Mouse (Mus musculus) urinary bladder, postnatal 4 days (tissue): Measurements from ENCODE around the gene Mlx.
"Not testable (repeated sequence)": the region's sequence is repeated elsewhere in the genome, so short reads cannot be mapped to it uniquely, and the experiment has no call there.

Experiments
- DNase-seq, 2 experiments: peaks; one replicate each; pipeline ENCODE4 v3.0.0; 2021 to 2022; ENCODE audit warnings: low spot score in 2 of 2

The Mlx gene

GRCm38 (mm10) chr11:101098231-101098630 is 11.2 kb downstream of the Mlx start:
- no peak for DNase-seq

GRCm38 (mm10) chr11:101103011-101103410 is 15.9 kb downstream of the Mlx start:
- DNase-seq = no peak

DNA sequence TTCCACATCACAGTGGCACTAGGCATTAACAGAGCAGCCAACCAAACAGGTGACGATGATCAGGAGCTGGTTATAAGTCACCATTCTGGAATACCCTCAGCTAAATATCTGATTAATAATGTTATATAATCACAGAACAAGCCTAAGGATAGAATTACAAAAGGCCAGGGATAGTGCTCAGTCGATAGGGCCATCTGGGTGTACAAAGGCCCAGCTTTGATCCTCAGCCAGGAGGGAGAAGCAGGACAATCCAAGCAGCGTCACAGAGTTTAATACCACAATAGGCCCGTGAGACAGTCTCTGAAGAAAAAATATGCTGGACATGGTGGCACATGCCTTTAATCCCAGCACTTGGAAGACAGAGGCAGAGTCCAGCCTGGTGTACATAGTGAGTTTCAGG is 22.3 kb downstream of the Mlx start:
- DNase-seq = no peak

GRCm38 (mm10) chr11:101110708-101111107 is 23.6 kb downstream of the Mlx start:
- no peak for DNase-seq

DNA sequence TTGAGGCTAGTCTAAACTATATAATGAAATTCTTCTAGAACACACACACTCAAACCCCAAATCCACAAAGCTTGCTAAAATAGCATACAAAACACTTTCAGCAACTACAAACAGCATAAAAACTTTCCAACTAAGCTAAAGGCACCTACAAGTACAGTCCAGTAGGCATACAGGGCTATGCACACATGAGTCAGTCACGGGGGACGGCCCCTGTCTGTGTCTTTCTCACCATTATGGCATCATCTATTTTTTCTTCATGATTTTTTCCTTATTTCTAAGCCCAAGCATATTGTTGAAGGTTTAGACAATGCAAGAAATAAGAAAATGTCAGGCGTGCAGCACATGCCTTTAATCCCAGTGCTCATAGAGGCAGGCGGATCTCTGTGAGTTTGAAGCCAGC is 24.1 kb downstream of the Mlx start:
- no peak for DNase-seq

GRCm38 (mm10) chr11:101112186-101112585 is 25.1 kb downstream of the Mlx start:
- no peak for DNase-seq

DNA sequence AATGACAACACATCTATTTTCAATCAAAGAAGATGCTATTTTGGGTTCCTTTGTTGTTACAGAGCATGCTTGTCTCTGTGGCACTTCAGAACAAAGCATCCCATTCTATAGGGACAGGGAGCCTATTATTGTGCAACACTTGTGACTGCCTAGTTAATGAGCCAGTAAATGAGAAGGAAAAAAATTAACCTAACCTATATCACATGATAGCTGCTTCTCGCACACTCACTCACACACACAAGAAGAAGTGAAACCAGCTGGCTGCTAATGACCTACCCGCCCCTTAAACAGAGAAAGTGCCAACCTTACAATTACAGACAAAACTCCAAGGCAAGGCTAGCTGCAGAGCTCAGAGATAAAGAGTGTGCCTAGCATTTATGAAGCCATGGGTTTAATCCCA is 28.5 kb downstream of the Mlx start:
- DNase-seq = no peak

GRCm38 (mm10) chr11:101118105-101118504 is 31.0 kb downstream of the Mlx start:
- no peak for DNase-seq

DNA sequence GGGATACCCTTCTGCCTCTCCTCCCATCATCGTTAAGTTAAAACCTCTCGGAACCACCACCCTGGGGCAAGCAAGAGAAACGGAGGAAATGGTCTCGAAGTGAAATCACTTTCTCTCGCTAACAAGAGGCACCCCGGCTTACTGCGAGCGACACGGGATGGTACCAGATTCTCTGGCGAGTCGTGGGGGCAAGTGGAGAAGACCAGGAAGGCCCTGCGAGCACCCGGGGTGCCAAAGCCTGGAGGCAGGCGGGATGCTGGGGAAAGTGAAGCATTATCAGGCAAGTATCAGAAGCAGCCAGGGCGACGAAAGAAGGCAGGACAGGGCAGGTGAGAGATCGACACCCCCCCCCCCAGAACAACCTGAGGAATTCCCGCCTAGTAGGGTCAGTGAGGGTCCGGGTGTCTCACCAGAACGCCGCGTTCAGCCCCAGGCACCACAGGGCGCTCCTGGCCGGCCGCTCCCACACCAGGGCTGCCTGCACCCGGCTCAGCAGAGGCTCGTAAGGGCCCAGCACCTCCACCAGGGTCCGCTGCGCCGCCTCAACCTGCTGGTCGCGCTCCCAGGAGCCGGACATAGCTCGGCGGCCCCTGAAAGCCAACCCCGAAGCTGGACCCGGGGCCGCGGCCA is 32.2 kb downstream of the Mlx start:
- no peak for DNase-seq

GRCm38 (mm10) chr11:101119761-101120544 is 32.9 kb downstream of the Mlx start, which contains the start of the genes Retreg3 and Tubg1:
Gene Retreg3 (minus strand): TSS chr11:101119893.
Gene Tubg1 (plus strand): TSS chr11:101119938.
- DNase-seq = peak; percentile 98 to 99

GRCm38 (mm10) chr11:101120545-101121188 is 33.6 kb downstream of the Mlx start:
- DNase-seq = no peak

DNA sequence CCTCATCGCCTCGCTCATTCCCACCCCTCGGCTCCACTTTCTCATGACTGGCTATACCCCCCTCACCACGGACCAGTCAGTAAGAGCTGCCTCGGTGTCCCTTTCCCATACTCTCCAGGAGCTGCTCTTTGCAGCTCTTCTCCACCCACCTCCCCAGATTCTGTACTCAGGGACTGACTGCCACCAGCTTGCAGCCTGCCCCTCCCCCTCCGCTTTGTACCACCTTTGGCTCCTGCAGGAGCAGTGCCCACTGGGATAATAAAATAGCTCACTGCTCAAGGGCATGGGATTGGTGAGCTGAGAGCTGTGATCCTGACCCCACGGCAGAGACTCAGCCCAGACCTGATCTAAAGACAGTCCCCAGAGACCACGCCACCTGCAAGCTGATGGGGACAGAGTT is 37.4 kb downstream of the Mlx start:
- DNase-seq = not testable (repeated sequence)

- not testable (repeated sequence) for DNase-seq
Observed at GRCm38 (mm10) chr11:101125008-101125407, 37.9 kb downstream of the Mlx start.

DNA sequence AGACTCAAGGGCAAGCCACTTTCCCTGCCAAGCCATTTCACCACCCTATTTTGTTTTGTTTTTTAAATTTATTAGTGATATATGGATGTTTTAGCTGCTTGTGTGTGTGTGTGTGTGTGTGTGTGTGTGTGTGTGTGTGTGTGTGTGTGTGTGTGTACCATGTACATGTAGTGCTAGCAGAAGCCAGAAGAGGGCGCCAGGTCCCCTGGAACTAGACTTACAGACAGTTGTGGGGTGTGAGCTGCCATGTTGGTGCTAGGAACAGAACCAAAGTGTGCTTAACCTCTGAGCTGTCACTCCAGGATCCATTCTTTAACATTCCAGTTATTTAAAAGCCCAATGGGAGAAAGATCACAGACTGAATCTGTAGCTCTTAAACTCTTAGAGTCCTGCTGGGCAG is 40.0 kb downstream of the Mlx start:
- DNase-seq = no peak

- DNase-seq = no peak
Observed at GRCm38 (mm10) chr11:101128996-101129577, 42.0 kb downstream of the Mlx start.

DNA sequence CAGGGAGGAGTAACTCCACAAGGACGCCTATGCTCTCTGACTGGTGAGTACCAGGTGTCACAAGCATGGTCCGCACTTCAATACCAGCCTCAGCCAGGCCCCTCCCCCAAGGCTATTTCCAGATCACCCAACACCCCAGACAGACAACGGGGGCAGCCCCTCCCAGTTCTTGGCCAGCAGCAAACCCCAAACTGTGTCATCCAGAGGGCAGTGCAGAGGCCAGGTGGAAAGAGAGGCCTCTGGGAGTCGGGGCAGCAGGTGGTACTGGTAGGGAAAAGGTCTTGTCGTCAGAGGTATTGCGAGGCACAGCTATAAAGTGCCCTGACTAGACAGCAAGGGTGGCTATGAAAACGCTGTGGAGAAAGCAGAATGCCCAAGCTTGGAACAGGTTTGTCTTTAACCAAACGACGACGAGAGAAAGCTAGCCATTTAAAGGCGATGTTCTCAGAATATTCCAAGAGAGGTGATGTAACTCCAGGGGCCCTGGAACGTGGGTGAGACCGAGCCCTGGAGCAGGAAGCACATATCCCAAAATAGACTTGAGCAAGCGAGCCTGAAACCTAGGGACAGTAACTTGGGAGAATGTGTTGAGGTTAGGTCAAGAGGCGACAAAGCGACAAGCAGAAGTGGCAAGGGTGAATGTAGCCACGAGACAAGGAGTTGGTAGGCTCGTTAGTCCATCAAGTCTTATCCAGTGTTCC is 43.1 kb downstream of the Mlx start:
- DNase-seq = no peak

DNA sequence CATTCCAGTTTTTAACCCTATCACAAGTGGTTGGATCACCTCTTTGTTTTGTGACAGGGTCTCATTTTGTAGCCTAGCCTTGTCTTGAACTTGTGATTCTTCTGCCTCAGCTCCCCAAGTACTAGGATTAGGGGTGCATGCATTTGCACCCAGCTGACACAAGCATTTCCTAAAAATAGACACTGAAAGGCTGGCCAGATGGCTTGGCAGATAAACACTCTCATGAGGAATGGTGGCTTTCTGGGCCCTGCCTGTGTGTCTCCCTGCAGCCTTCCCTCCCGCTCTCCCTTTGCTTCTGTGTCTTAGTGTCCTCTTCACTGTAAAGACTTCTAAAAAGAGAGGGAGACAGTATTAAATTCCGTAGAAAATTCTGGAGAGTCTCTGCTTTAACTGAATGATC is 44.1 kb downstream of the Mlx start:
- DNase-seq = no peak

GRCm38 (mm10) chr11:101131701-101132100 is 44.6 kb downstream of the Mlx start:
- no peak for DNase-seq

DNA sequence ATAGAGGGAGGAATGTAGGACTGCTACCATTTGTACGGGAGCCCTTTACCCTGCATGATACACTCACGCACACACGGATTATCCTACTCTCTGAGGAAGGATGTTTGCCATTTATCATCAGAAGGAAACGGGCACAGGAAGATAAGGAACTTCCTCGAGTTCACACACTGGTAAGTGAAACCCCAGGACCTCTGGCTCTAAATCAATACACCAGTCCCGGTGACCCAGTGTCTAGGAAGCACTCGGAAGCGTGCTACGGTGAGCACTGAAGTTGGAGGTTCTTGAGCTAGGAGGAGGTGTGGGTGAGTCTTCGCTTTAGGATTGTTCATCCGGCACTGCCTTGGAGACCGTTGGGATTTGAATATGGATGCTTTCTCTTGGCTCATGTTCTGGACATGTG is 46.0 kb downstream of the Mlx start:
- DNase-seq = no peak

- DNase-seq = no peak
Observed at GRCm38 (mm10) chr11:101134217-101134865, 47.3 kb downstream of the Mlx start.

- DNase-seq = no peak
Observed at GRCm38 (mm10) chr11:101137000-101137399, 49.9 kb downstream of the Mlx start.
